Mouse (Mus musculus) urinary bladder, postnatal 14 days (tissue): ENCODE results near the gene Osbp2.

ENCODE experiments used
- DNase-seq: peaks from one replicate; pipeline ENCODE4 v3.0.0; 2021; ENCODE audit warnings: low spot score

Gene Osbp2

DNA sequence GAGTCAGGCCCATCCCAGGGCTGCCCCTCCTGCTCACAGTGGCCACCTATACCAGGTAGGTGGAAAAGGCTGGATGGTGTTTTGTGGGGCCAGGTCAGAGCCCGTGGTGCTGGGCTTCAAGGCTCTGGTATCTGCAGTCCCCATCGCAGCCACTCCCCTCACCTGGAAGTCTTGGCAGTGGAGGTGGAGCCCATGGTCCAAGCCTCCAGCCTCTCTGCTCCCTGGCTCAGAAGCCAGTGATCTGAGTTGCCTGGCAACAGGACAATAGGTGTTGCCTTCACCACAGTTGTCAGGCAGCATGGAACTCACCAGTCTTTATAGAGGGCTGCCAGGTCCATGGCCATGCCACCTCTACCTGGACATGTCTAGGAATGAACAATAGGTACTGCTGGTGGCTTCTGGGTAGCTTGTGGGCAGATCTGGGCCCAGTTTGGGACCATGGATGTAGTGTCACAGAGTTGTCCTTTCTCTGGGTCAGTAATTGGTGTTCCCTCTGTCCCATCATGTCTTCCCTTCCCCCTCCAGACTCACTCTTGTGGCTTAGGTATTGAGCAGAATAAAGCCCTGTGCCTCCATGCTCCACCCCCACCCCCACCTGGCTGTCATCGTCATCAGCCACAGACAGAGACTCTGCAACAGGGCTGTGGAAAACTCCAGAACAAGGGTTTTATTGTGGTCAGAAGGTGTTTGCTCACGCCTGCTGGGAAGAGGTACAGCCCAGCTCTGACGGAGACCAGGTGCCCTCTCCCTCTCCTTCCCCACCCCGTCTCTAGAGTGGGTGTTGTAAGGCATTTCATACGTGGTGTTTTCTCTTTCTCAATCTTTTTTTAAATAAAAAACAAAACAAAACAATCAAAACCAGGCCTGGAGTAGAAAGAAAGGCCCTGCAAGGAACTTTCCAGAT is 160.4 kb downstream of the Osbp2 start:
- no peak for DNase-seq

DNA sequence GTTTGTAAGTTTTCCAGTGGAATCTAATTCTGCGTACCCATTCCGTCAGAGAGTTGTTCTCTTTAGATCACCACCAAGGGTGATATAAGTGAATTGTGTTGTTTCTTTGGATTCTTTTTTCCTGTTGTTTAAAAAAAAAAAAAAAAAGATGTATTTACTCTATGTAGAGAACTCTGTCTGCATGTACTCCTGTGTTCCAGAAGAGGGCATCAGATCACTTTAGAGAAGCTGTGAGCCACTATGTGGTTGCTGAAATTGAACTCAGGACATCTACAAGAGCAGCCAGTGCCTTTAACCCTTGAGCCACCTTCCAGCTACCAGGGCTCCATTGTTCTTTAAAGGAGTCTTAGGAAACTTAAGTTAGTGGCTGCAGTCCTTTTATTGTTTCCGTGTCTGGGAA is 166.3 kb downstream of the Osbp2 start:
- no peak for DNase-seq

DNA sequence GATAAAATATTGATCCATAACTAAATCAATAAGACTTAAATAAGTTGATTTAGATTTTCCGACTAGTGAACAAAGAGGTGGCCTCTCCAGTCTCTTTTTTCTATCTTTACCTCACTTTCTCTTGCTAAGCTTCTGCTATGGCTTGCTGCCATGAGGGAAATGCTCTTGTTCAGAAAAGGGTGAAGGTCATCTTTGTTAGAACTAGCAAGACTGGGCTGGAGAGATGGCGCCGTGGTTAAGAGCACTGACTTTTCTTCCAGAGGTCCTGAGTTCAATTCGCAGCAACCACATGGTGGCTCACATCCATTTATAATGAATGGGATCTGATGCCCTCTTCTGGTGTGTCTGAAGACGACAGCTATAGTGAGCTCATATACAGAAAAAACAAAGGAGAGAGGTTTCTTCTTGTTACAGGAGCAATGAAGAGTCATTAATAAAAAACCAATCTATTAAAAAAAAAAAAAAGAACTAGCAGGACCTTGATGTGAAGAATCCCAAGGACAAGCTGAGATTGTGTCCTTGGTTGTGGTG is 167.6 kb downstream of the Osbp2 start:
- DNase-seq: no peak

- DNase-seq: no peak
These were observed 172.0 kb downstream of the Osbp2 start for GRCm38 (mm10) chr11:3691746-3692145.

DNA sequence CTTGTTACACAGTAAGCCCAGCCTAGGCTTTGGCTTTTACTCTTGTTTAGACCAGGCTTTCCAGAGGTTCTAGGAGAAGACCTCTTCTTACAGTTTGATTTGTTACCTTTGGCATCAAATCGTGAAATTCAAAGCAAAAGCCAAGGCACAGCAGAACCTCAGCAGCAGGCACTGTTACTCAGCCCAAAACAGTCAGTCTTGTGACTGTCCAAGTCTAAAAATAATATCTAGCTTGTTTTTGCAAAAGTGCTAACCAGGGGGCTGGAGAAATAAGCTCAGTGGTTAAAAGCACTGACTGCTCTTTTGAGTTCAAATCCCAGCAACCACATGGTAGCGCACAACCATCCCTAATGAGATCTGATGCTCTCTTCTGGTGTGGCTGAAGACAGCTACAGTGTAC is 176.8 kb downstream of the Osbp2 start:
- no peak for DNase-seq

DNA sequence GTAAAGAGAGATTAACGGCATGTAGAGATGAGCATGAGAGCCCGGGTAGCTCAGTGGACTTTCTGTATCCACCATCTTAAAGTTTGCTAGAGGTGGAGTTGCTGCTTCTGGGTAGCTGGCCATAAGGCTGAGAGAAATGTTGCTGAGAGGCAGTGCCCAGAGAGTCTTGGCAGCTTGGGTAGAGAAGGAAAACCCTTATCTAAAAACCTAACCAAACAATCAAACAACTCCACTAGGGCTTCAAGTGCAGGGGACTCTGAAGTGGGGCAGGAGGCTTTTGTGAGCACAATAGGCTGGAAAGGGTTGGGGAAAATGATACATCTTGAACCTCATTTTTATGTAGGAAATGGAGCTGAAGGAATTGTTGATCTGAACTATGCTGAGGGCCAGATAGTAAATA is 177.4 kb downstream of the Osbp2 start:
- no peak for DNase-seq

GRCm38 (mm10) chr11:3685431-3685830 is 178.3 kb downstream of the Osbp2 start:
- DNase-seq: no peak

- no peak for DNase-seq
These were observed 178.8 kb downstream of the Osbp2 start for GRCm38 (mm10) chr11:3684723-3685430.

GRCm38 (mm10) chr11:3684232-3684631 is 179.5 kb downstream of the Osbp2 start:
- DNase-seq: no peak

DNA sequence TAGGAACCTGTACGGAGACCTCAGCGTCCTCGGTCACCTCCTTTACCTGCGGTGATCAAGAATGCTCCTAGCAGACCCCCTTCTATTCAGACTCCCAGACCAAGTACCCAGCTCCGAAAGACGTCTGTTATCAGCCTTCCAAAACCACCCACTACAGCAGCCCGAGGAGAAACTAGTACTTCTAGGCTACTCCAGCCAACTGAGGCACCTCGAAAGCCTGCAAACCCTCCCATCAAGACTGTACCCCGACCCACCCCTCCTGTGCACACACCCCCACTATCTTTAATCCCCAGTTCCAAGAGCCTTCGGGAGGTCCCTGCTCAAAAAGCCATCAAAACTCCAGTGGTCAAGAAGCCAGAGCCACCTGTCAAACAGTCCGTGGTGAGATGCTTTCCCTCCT is 180.0 kb downstream of the Osbp2 start:
- DNase-seq: no peak

GRCm38 (mm10) chr11:3679771-3680170 is 183.9 kb downstream of the Osbp2 start:
- DNase-seq: no peak

DNA sequence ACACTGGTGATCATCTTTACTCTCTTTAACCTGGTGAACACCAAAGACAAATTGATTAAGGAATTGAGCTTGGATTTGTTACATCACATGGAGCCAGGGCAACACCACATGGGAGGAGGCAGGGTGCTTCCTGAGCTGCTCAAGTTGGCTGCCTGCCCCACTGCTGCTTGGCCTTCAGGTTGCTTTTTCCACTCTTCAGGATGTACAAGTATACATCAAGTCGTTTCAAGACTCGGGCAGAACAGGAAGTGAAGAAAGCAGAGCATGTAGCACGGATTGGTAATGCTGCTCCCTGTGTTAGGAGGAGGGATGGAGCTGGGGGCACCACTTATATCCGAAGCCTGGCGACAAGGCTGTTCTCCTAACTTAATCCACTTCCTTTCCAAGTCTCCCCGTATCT is 186.5 kb downstream of the Osbp2 start:
- no peak for DNase-seq

GRCm38 (mm10) chr11:3676423-3676822 is 187.3 kb downstream of the Osbp2 start:
- no peak for DNase-seq

GRCm38 (mm10) chr11:3674545-3674944 is 189.2 kb downstream of the Osbp2 start:
- DNase-seq: no peak

DNA sequence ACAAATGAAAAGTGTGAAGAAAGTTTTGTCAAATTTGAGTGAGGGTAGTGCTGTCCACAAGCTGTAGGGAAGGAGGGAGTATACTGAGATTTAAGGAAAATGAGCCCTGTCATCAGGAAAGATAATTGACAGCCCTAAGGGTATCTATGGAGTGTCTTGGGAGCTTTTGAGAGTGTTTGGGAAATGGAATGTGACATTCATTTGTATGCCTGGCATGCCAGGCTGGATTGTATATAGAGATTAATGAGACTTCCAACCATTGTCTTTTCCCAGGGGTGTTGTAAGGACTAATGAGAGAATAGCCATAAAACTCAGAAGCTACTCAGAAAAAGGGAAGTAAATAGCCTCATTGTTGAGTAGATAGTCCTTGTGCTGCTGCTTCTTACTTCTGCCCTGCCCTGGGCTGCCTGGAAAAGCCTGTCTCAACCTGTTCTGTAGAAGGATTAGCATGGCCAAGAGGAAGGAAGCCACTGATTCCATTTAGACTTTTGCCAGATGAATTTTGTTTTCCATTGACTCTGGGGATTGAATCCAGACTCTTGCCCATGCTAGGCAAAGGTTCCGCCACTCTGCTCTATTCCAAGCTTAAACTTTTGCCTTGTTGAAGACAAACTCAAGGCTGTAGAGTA is 192.6 kb downstream of the Osbp2 start:
- no peak for DNase-seq

GRCm38 (mm10) chr11:3669849-3670248 is 193.9 kb downstream of the Osbp2 start:
- no peak for DNase-seq

- DNase-seq: no peak
These were observed 194.9 kb downstream of the Osbp2 start for GRCm38 (mm10) chr11:3668768-3669167.

DNA sequence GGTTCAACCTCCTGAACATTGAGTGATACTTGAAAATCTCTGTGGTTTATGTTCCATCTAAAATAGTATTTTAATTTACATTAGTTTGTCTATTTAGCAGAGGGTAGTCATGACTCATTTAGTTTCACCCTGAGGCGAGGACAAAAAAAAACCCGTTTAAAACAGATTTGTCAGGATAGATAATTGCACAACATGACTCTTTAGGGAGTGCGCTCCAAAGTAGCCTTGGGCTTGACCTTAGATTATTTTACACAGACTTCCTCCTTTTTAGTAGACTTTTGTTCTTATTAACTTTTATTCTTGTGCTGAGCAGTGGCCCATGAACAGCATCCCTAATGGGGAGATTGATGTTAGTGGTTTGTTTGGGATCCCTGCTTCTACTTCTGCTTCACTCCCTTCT is 196.2 kb downstream of the Osbp2 start:
- DNase-seq: no peak

DNA sequence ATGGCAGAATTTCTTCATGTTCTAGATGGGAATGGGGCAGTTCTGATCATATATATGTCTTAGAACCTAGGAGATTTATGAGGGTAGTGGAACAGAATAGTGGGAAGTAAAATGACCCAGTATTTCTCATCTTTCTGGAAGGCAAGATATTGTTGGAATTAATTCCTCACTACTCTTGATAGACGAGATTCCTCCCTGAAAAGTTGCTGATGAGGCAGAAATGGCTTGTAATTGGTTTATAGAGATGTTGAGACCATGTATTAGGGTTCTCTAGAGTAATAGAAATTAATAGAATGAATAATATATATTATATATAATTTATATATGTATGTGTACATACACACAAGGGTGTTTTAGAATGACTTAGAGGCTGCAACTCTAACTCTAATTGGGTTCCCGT is 201.7 kb downstream of the Osbp2 start:
- no peak for DNase-seq
